Mouse (Mus musculus) v-Abl transformed pro-B cells (cell line): ENCODE data around the gene Lurap1.

Source experiments
- in situ Hi-C, 2 experiments: fragments of 400-800 bp; cut with MboI; formaldehyde crosslinking; loops; one replicate each; pipeline ENCODE4 v1.15.1; 2025; ENCODE audit not compliant: unreplicated experiment in 2 of 2

Lurap1 gene

GRCm38 (mm10) chr4:116127956-116128355 is 23.2 kb downstream of the Lurap1 start:
- in situ Hi-C loops: loop anchor here in 1 of 2 experiments (25.0 kb wide), 2 partner anchors 859 to 1009 kb away; partner anchors contain the start of genes Btbd19, Hectd3, Plk3 and Tctex1d4

GRCm38 (mm10) chr4:116125803-116126386 is 25.2 kb downstream of the Lurap1 start:
- in situ Hi-C loops: loop anchor here in 1 of 2 experiments (25.0 kb wide), 2 partner anchors 861 to 1011 kb away; partner anchors contain the start of genes Btbd19, Hectd3, Plk3 and Tctex1d4

GRCm38 (mm10) chr4:116123602-116124519 is 27.3 kb downstream of the Lurap1 start, which contains the start of the genes Rad54l and Pomgnt1:
Gene Rad54l, minus strand, starts transcription at chr4:116123690.
Gene Pomgnt1, plus strand, starts transcription at chr4:116123840.
- in situ Hi-C loops: no loop called here

GRCm38 (mm10) chr4:116122762-116123161 is 28.4 kb downstream of the Lurap1 start:
- in situ Hi-C loops: no loop called here

- in situ Hi-C loops: no loop called here
Measured at GRCm38 (mm10) chr4:116111486-116111885, 39.7 kb downstream of the Lurap1 start.

- in situ Hi-C loops: no loop called here
Measured at GRCm38 (mm10) chr4:116110695-116111094, 40.4 kb downstream of the Lurap1 start.

GRCm38 (mm10) chr4:116105278-116105677 is 45.9 kb downstream of the Lurap1 start:
- in situ Hi-C loops: no loop called here

GRCm38 (mm10) chr4:116100959-116101358 is 50.2 kb downstream of the Lurap1 start:
- in situ Hi-C loops: no loop called here

GRCm38 (mm10) chr4:116097211-116097610 is 53.9 kb downstream of the Lurap1 start:
- in situ Hi-C loops: no loop called here

- in situ Hi-C loops: no loop called here
Measured at GRCm38 (mm10) chr4:116096291-116096690, 54.8 kb downstream of the Lurap1 start.

- in situ Hi-C loops: no loop called here
Measured at GRCm38 (mm10) chr4:116088510-116089249, 62.5 kb downstream of the Lurap1 start.
